In the genomic region with DNA sequence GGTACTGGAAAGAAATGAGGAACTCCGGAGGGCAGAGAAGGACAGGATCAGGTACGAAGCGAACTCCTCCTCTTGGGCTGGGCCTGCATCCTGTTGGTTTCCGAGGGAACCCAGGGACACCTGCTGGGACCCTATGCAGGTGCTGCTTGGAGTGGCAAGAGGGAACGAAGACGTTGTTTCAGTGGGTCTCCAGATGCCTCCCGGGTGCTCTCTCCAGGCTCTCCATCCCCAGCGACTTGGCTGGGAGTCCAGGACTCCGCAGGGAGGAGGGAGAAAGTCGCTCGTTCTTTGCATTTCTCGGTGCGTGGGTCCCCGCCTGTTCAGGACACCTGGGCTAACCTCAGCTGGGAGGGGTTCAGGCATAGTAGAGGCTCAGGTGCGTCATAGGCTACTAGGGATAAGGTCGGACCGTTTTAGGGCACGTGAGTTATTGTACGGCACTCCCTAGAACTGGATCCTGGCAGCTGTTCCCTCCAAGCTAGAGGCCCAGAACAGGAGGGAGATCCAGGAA, we compare ENCODE assay signal across 8 mouse cellular contexts. TPM values are rescaled to one million over a fixed set of nuclear protein-coding genes. Genes with fewer than 3 reads are reported as not detected.
DNase-seq lines count a peak whose midpoint lies in the region; ATAC-seq and TF ChIP-seq lines count a peak whose summit lies in the region.

No protein-coding gene starts in this region.

- H3K9ac ChIP-seq in heart, postnatal 0 days (replicated peaks; ENCODE audit: low read depth, low read length) = peak overlapping the region; percentile 32; the same call in 1 of the 2 replicates
- peak overlapping the region; percentile 20; the same call in 1 of the 2 replicates for H3K9ac ChIP-seq in midbrain, embryonic 12.5 days (replicated peaks)

- no peak for TF ChIP-seq CTCF in heart, postnatal 0 days (IDR thresholded peaks at IDR 0.05; ENCODE audit: low read depth)

- H3K27me3 ChIP-seq in heart, postnatal 0 days (ENCODE audit: control insufficient read depth, insufficient read depth, low read length) = peaks cover 9% of the 10 kb centered on the region; the same call in 1 of the 2 replicates
- H3K27me3 ChIP-seq in midbrain, embryonic 12.5 days = peaks cover 18% of the 10 kb centered on the region

- no peaks in the 10 kb centered on the region for H3K36me3 ChIP-seq in heart, postnatal 0 days (replicated peaks; ENCODE audit: control insufficient read depth, insufficient read depth, low read length)
- H3K36me3 ChIP-seq in midbrain, embryonic 12.5 days = no peaks in the 10 kb centered on the region

- peak overlapping the region; percentile 88 for H3K4me2 ChIP-seq in heart, postnatal 0 days (ENCODE audit: low read depth, low read length)
- H3K4me2 ChIP-seq in midbrain, embryonic 12.5 days (replicated peaks) = peak overlapping the region; percentile 79

- DNase-seq in left cerebral cortex, postnatal 25 days (ENCODE audit: low spot score in 2 of 2) = peak; percentile 23 to 52
- DNase-seq in left cerebral cortex, adult 11 months (ENCODE audit: low spot score) = no peak
- DNase-seq in cerebellum, adult 18-20 months = peak; percentile 61 to 64
- DNase-seq in heart, postnatal 0 days (ENCODE audit: low spot score) = no peak
- DNase-seq in left cerebral cortex, postnatal 36 days (ENCODE audit: low spot score in 2 of 2) = peak; percentile 39 to 53
- no peak for DNase-seq in adrenal gland, postnatal 14 days
- no peak for DNase-seq in gastrocnemius, postnatal 14 days

- H3K4me3 ChIP-seq in heart, postnatal 0 days (ENCODE audit: low read depth, low read length) = peak overlapping the region; percentile 43
- H3K4me3 ChIP-seq in midbrain, embryonic 12.5 days = peak overlapping the region; percentile 39

- no peak overlapping the region for H3K27ac ChIP-seq in heart, postnatal 0 days (ENCODE audit: low read depth)
- H3K27ac ChIP-seq in midbrain, embryonic 12.5 days (replicated peaks) = no peak overlapping the region

- peaks cover 7% of the 10 kb centered on the region; the same call in 1 of the 2 replicates for H3K4me1 ChIP-seq in heart, postnatal 0 days (ENCODE audit: control insufficient read depth, insufficient read depth)
- H3K4me1 ChIP-seq in midbrain, embryonic 12.5 days = peaks cover 11% of the 10 kb centered on the region

- no peaks in the 10 kb centered on the region for H3K9me3 ChIP-seq in heart, postnatal 0 days (replicated peaks; ENCODE audit: control insufficient read depth, low read length)
- no peaks in the 10 kb centered on the region for H3K9me3 ChIP-seq in midbrain, embryonic 12.5 days

- no peak for TF ChIP-seq EP300 in heart, postnatal 0 days (IDR thresholded peaks at IDR 0.05; ENCODE audit: low read depth)

- intact Hi-C loops in left cerebral cortex, postnatal 25 days (cut with DNase I) = loop anchor here (1.0 to 2.0 kb wide), 4 partner anchors 27 to 83 kb away; partner anchors contain the start of gene Kdelc2
- intact Hi-C loops in left cerebral cortex, postnatal 36 days (cut with DNase I) = no loop called here
- intact Hi-C loops in gastrocnemius, postnatal 14 days (cut with DNase I; ENCODE audit: low total_unique reads) = no loop called here

- WGBS in heart, postnatal 0 days = 5% methylated on average over 19 of the region's 19 CpGs
- WGBS in midbrain, embryonic 12.5 days = 7% methylated on average over 19 of the region's 19 CpGs

- ATAC-seq in heart, postnatal 0 days (ENCODE audit: insufficient read depth, low read depth) = no peak
- ATAC-seq in midbrain, embryonic 12.5 days (ENCODE audit: low FRiP score, low read depth) = 0 out of 2 replicates have a peak, but pooled peaks have one; percentile 27

RNA-seq across cellular contexts. Expression of gene Exph5, which starts 0.4 kb away (rescaled TPM):
- total RNA-seq in left cerebral cortex, postnatal 25 days (2021) = 10 to 100 TPM; 26.1 to 27.9 TPM
- total RNA-seq in heart, postnatal 0 days (2014; rRNA removed; ENCODE audit: low replicate concordance) = 0.27 and 0.57 TPM in 2 replicates
- 0.07 and 0.11 TPM in 2 replicates for polyA plus RNA-seq in heart, postnatal 0 days (2015; fragmentation: Nextera tagmentation; extraction: Ambion mirVana)
- total RNA-seq in left cerebral cortex, postnatal 36 days (2021) = 10 to 100 TPM; 26.8 to 29.0 TPM
- 0.50 and 0.51 TPM in 2 replicates for polyA plus RNA-seq in midbrain, embryonic 12.5 days (2016; fragmentation: Nextera tagmentation; extraction: Ambion mirVana)
- total RNA-seq in adrenal gland, postnatal 14 days (2021) = 0.38 and 1.4 TPM in 2 replicates
- 1 to 10 TPM in 1 of 2 experiments, under 1 TPM in 1; 0.80 to 1.3 TPM for total RNA-seq in gastrocnemius, postnatal 14 days (2021)

RNA-seq across cellular contexts. Expression of gene Ddx10, which starts 54.0 kb away (rescaled TPM):
- total RNA-seq in left cerebral cortex, postnatal 25 days (2021) = 10 to 100 TPM; 21.7 to 22.1 TPM
- total RNA-seq in heart, postnatal 0 days (2014; rRNA removed; ENCODE audit: low replicate concordance) = 2.4 and 4.8 TPM in 2 replicates
- polyA plus RNA-seq in heart, postnatal 0 days (2015; fragmentation: Nextera tagmentation; extraction: Ambion mirVana) = 10.8 and 11.9 TPM in 2 replicates
- total RNA-seq in left cerebral cortex, postnatal 36 days (2021) = 10 to 100 TPM; 20.1 to 21.5 TPM
- 27.2 and 28.0 TPM in 2 replicates for polyA plus RNA-seq in midbrain, embryonic 12.5 days (2016; fragmentation: Nextera tagmentation; extraction: Ambion mirVana)
- total RNA-seq in adrenal gland, postnatal 14 days (2021) = 20.2 and 22.9 TPM in 2 replicates
- total RNA-seq in gastrocnemius, postnatal 14 days (2021) = 1 to 10 TPM; 8.2 to 9.7 TPM

Comparison
In these comparisons a context has a peak if more than half of its experiments do, and no peak if none do; other contexts are left out.
1. DNase-seq: peak in left cerebral cortex, postnatal 25 days (2 of 2), cerebellum, adult 18-20 months (2 of 2) and left cerebral cortex, postnatal 36 days (2 of 2); none in left cerebral cortex, adult 11 months (single experiment), heart, postnatal 0 days (single experiment), adrenal gland, postnatal 14 days (single experiment) and gastrocnemius, postnatal 14 days (single experiment).
2. RNA of gene Exph5, which starts 0.4 kb away (total RNA-seq): 26.8 to 29.0 TPM in left cerebral cortex, postnatal 36 days and 26.1 to 27.9 TPM in left cerebral cortex, postnatal 25 days; 0.38 to 1.4 TPM in adrenal gland, postnatal 14 days, 0.80 to 1.3 TPM in gastrocnemius, postnatal 14 days and 0.27 to 0.57 TPM in heart, postnatal 0 days; every median in the first group is over 10 times any median in the second.